Mouse (Mus musculus): ENCODE results near the gene Pik3ip1. TPM values are rescaled to one million over a fixed set of nuclear protein-coding genes. Genes with fewer than 3 reads are reported as not detected.

The Pik3ip1 gene
- polyA plus RNA-seq (2015; fragmentation: Nextera tagmentation; extraction: Ambion mirVana), result 7.3 and 8.8 TPM in 2 replicates

DNA sequence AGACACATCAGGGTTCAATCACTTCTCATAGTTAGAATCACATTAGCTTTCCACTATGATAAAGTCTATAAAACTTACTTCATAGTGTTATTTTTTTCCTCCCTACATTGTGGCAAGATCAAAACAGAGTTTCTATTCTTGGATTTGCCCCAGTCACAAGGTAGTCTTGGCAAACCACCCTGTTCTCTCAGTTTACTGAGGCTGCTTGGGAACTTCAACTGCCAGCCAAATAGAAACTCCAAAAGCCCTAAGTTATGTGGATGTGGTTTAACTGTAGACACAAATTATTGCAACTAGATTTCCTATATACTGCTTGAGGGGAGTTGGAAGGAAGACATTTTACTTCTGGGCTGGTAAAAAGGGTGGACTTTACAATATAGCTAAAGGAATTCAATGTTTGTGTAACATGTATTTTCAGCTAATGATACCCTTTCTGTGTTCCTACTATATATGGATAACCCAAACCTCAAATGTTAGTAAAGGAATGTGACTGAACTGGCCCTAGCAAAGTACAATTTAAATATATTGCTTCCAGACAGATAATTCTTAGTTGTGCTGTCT is at the start of gene Pik3ip1:
Gene Pik3ip1 (plus strand): TSS at position 511 of the 561 bp plus-strand sequence.
- Histone ChIP-seq H3K4me1 (ENCODE audit: control insufficient read depth, insufficient read depth, low read length) (peaks cover 24% of the 10 kb centered on the region), H3K4me3 (ENCODE audit: low read length) (peak within 1 kb of the TSS; percentile 58), H3K27ac (ENCODE audit: low read length) (peak within 1 kb of the TSS; percentile 50), H3K27me3 (replicated peaks; ENCODE audit: control insufficient read depth, insufficient read depth, low read length) (no peaks in the 10 kb centered on the region), H3K4me2 (ENCODE audit: low read depth, low read length) (peak within 1 kb of the TSS; percentile 99), H3K36me3 (ENCODE audit: control insufficient read depth, insufficient read depth, low read length) (no peaks in the 10 kb centered on the region), H3K9ac (ENCODE audit: low read depth, low read length) (peak within 1 kb of the TSS; percentile 58), H3K9me3 (ENCODE audit: control insufficient read depth, low read length) (no peaks in the 10 kb centered on the region)
- ATAC-seq, result no peak

DNA sequence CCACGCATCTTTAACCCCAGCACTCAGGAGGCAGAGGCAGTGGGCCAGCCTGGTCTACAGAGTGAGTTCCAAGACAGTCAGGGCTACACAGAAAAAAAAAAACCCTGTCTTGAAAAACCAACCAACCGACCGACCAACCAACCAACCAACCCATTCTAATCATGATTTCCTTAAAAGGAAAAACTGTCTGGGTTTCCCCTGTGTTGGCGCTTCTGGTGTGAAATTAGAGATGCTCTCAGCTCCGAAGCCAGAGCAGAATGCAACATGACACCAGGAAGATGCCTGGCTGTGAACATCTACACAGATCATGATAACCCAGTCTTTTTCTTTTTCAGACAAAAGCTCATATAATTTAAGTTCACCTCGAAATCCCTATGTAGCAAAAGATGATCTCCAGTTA is 47.3 kb upstream of the Pik3ip1 start:
- WGBS, result 77% methylated on average over 6 of the region's 6 CpGs
- Histone ChIP-seq H3K4me3 (ENCODE audit: low read length) (no peak overlapping the region), H3K9ac (ENCODE audit: low read depth, low read length) (no peak overlapping the region), H3K36me3 (ENCODE audit: control insufficient read depth, insufficient read depth, low read length) (no peaks in the 10 kb centered on the region), H3K4me1 (ENCODE audit: control insufficient read depth, insufficient read depth, low read length) (0 out of 2 replicates have a peak, but pooled peaks cover 5% of the 10 kb centered on the region), H3K27ac (ENCODE audit: low read length) (no peak overlapping the region), H3K4me2 (ENCODE audit: low read depth, low read length) (no peak overlapping the region), H3K9me3 (ENCODE audit: control insufficient read depth, low read length) (peaks cover 9% of the 10 kb centered on the region; the same call in 1 of the 2 replicates), H3K27me3 (replicated peaks; ENCODE audit: control insufficient read depth, insufficient read depth, low read length) (no peaks in the 10 kb centered on the region)
- no peak for ATAC-seq

DNA sequence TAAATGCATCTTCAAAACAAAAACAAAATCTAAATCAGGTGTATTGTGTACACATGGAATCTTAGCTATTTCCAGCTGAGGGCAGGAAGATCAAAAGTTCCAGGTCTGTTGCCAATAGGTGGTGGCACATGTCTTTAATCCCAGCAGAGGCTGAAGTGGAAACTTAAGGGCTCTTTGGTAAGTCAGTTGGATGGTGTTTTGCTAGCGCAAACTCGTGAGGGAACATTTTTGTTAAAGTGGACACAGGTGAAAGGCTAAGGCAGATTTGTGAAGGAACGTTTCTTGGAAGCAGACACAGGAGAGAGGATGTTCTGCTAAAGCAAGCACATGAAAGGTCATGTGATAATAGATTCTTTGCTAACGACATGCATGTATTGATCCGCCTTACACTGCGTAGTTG is 46.6 kb upstream of the Pik3ip1 start:
- no peak overlapping the region for H3K4me3 ChIP-seq (ENCODE audit: low read length)
- no peak overlapping the region for H3K9ac ChIP-seq (ENCODE audit: low read depth, low read length)
- 86% methylated on average over 6 of the region's 6 CpGs for WGBS
- H3K4me2 ChIP-seq (ENCODE audit: low read depth, low read length), result no peak overlapping the region
- no peak for ATAC-seq
- H3K4me1 ChIP-seq (ENCODE audit: control insufficient read depth, insufficient read depth, low read length), result 0 out of 2 replicates have a peak, but pooled peaks cover 5% of the 10 kb centered on the region
- H3K27me3 ChIP-seq (replicated peaks; ENCODE audit: control insufficient read depth, insufficient read depth, low read length), result no peaks in the 10 kb centered on the region
- peaks cover 9% of the 10 kb centered on the region; the same call in 1 of the 2 replicates for H3K9me3 ChIP-seq (ENCODE audit: control insufficient read depth, low read length)
- H3K36me3 ChIP-seq (ENCODE audit: control insufficient read depth, insufficient read depth, low read length), result no peaks in the 10 kb centered on the region
- no peak overlapping the region for H3K27ac ChIP-seq (ENCODE audit: low read length)

DNA sequence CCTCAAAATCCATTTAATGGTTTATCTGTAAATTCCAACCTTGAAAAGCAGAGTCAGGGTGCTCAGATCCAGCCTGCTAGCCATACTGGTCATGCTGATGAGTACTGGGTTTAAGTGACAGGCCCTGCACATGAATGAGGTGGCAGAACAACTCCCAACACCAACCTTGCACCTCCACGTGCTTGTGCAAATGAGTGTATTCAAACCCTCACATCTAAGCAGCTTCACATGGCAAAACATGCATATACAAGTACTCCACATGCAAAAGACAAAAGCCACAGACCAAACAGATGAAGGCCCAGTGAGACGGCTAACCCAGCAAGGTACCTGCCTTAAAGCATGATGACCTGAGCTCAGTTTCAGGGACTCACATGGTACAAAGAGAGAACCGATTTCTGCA is 44.3 kb upstream of the Pik3ip1 start:
- Histone ChIP-seq H3K9ac (ENCODE audit: low read depth, low read length) (no peak overlapping the region), H3K4me1 (ENCODE audit: control insufficient read depth, insufficient read depth, low read length) (0 out of 2 replicates have a peak, but pooled peaks cover 5% of the 10 kb centered on the region), H3K9me3 (ENCODE audit: control insufficient read depth, low read length) (peaks cover 9% of the 10 kb centered on the region; the same call in 1 of the 2 replicates), H3K27me3 (replicated peaks; ENCODE audit: control insufficient read depth, insufficient read depth, low read length) (no peaks in the 10 kb centered on the region), H3K4me2 (ENCODE audit: low read depth, low read length) (no peak overlapping the region), H3K27ac (ENCODE audit: low read length) (no peak overlapping the region), H3K4me3 (ENCODE audit: low read length) (no peak overlapping the region), H3K36me3 (ENCODE audit: control insufficient read depth, insufficient read depth, low read length) (no peaks in the 10 kb centered on the region)
- ATAC-seq, result no peak
- whole genome bisulfite sequencing, result 91% methylated on average over 3 of the region's 3 CpGs

DNA sequence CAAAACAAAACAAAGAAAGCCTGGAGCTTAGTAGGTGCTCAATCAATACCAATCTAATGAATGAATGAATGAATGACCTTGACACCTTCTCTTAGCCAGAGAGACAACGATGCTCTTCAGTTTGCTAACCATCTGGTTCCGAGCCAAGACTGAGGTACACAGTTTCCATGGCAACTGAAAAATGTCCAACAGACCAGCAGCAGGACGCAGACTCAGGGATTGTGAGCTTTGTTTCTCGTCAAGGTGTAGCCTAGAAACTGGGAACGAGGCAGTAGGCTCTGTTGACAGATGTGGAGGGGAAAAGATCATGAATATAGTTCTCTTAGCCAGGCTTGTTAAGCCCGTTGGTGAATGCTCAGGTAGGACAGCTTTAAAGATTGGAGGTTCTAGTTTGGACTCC is 43.1 kb upstream of the Pik3ip1 start:
- Histone ChIP-seq H3K9ac (ENCODE audit: low read depth, low read length) (no peak overlapping the region), H3K9me3 (ENCODE audit: control insufficient read depth, low read length) (no peaks in the 10 kb centered on the region), H3K4me3 (ENCODE audit: low read length) (no peak overlapping the region), H3K36me3 (ENCODE audit: control insufficient read depth, insufficient read depth, low read length) (no peaks in the 10 kb centered on the region), H3K27ac (ENCODE audit: low read length) (no peak overlapping the region), H3K4me2 (ENCODE audit: low read depth, low read length) (no peak overlapping the region), H3K27me3 (replicated peaks; ENCODE audit: control insufficient read depth, insufficient read depth, low read length) (no peaks in the 10 kb centered on the region), H3K4me1 (ENCODE audit: control insufficient read depth, insufficient read depth, low read length) (0 out of 2 replicates have a peak, but pooled peaks cover 5% of the 10 kb centered on the region)
- 30% methylated on average over 6 of the region's 6 CpGs for WGBS
- ATAC-seq, result no peak

DNA sequence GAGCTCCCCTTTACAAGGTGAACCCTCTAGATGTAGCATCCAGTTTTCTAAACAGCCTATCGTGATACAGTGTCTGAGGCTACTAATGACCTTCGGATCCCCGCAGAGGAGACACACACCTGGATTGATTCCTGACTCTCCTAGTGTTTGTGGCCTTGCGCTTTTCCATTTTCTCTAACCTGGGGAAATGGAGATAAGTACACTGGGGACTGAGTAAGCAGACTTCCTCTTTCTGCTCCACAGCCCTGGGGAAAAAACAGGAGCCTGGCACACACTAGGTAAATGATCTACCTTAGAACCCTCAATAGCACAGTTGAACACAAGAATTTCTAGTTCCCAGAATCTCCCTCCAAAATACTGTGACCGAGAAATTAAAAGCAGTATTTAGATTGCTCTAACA is 42.3 kb upstream of the Pik3ip1 start:
- 54% methylated on average over 5 of the region's 5 CpGs for WGBS
- no peak for ATAC-seq

DNA sequence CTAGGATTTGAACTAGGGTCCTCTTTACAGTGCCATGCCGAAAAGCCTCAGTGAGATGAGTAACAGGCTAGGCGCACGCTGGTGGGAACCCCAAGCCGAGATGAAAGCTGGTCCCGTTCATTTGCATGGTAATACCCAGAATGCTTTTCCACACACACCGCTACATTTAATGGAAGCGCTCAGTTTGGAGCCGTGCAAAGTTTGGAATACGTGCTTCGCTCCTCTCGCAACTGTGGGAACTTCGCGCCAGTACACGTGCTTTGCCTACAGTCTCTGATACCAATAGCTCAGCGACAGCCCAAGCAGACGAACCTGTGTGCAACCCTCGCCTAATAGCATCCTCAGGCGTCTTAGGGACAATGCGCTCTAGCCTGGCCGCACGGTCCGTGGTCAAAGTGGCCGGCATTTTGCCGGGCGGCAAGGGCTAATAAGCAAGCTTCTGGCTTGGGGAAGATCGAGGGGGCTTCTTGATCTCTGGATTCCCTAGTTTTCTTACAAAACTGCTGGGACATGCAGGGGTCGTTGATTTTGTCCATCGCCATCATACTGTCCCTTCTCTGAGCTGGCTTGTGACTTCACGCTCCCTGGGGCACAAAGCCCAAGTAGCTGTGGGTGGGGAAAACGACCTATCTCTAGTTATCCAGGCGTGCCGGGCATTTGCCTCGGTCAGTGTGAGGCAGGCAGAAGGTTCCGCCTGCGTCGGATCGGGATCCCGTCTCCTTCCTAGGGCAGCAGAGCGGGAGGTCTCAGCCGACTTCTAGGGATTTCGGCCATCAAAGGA is 41.5 kb upstream of the Pik3ip1 start, which contains the start of gene Patz1:
Gene Patz1 (plus strand): TSS at position 354 of the 781 bp plus-strand sequence.
- H3K4me2 ChIP-seq (ENCODE audit: low read depth, low read length), result peak within 1 kb of the TSS; percentile 98
- peak within 1 kb of the TSS; percentile 100 for H3K27ac ChIP-seq (ENCODE audit: low read length)
- H3K9ac ChIP-seq (ENCODE audit: low read depth, low read length), result peak within 1 kb of the TSS; percentile 99
- peak; percentile 32 for ATAC-seq
- no peaks in the 10 kb centered on the region for H3K36me3 ChIP-seq (ENCODE audit: control insufficient read depth, insufficient read depth, low read length)
- peak within 1 kb of the TSS; percentile 87 for H3K4me3 ChIP-seq (ENCODE audit: low read length)
- peaks cover 18% of the 10 kb centered on the region for H3K4me1 ChIP-seq (ENCODE audit: control insufficient read depth, insufficient read depth, low read length)
- WGBS, result under 1% methylated on average over 41 of the region's 41 CpGs
- H3K27me3 ChIP-seq (replicated peaks; ENCODE audit: control insufficient read depth, insufficient read depth, low read length), result no peaks in the 10 kb centered on the region
- H3K9me3 ChIP-seq (ENCODE audit: control insufficient read depth, low read length), result no peaks in the 10 kb centered on the region

More for the DNA sequence above, 42.3 kb upstream of the Pik3ip1 start:
- Histone ChIP-seq H3K27me3 (replicated peaks; ENCODE audit: control insufficient read depth, insufficient read depth, low read length) (no peaks in the 10 kb centered on the region), H3K4me2 (ENCODE audit: low read depth, low read length) (peak overlapping the region; percentile 98), H3K27ac (ENCODE audit: low read length) (no peak overlapping the region), H3K4me1 (ENCODE audit: control insufficient read depth, insufficient read depth, low read length) (peaks cover 10% of the 10 kb centered on the region), H3K9ac (ENCODE audit: low read depth, low read length) (peak overlapping the region; percentile 99), H3K4me3 (ENCODE audit: low read length) (no peak overlapping the region), H3K9me3 (ENCODE audit: control insufficient read depth, low read length) (no peaks in the 10 kb centered on the region), H3K36me3 (ENCODE audit: control insufficient read depth, insufficient read depth, low read length) (no peaks in the 10 kb centered on the region)

DNA sequence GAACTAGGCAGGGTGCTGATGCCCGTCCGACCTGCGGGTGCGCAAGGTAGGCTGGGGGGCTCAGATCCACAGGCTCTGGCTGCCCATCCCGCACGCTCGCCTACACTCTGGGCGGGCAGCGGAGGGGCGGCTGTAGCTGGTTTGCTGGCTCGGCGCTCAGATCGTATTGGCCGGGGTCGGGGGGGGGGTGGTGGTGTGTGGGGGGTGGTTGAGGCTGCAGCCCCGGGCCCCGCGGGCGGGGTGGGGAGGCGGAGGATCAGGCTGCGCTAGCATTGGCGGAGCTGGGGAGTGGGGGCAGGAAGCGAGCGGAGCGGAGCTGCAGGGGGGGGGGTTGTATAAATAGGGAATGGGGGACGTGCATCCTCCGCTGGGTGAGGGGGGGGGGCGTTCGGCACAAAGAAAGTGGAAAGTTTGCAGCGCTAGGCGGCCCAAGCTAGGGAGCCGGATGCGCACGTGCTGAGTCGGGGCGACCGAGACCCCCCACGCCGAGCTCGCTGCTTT is 40.8 kb upstream of the Pik3ip1 start:
- H3K4me2 ChIP-seq (ENCODE audit: low read depth, low read length), result peak overlapping the region; percentile 98
- no peaks in the 10 kb centered on the region for H3K9me3 ChIP-seq (ENCODE audit: control insufficient read depth, low read length)
- ATAC-seq, result peak; percentile 77
- peak overlapping the region; percentile 100 for H3K27ac ChIP-seq (ENCODE audit: low read length)
- 0% methylated on average over 35 of the region's 40 CpGs for whole genome bisulfite sequencing
- H3K9ac ChIP-seq (ENCODE audit: low read depth, low read length), result peak overlapping the region; percentile 99
- H3K4me1 ChIP-seq (ENCODE audit: control insufficient read depth, insufficient read depth, low read length), result peaks cover 25% of the 10 kb centered on the region
- H3K36me3 ChIP-seq (ENCODE audit: control insufficient read depth, insufficient read depth, low read length), result peaks cover 5% of the 10 kb centered on the region; the same call in 1 of the 2 replicates
- H3K27me3 ChIP-seq (replicated peaks; ENCODE audit: control insufficient read depth, insufficient read depth, low read length), result no peaks in the 10 kb centered on the region
- H3K4me3 ChIP-seq (ENCODE audit: low read length), result peak overlapping the region; percentile 87

Data from intestine, embryonic 16.5 days (tissue).